Mouse (Mus musculus) forelimb bud, embryonic 11.5 days (tissue): Measurements from ENCODE around the gene Pacs2.

ENCODE experiments used
- DNase-seq: peaks from one replicate; pipeline ENCODE4 v3.0.0-alpha.2; 2012; ENCODE audit warnings: low read depth, low spot score

Gene Pacs2

GRCm38 (mm10) chr12:113042543-113042942, 28.2 kb downstream of the Pacs2 start:
- no peak for DNase-seq

- DNase-seq: no peak
Observed at GRCm38 (mm10) chr12:113044916-113045677, 30.8 kb downstream of the Pacs2 start.

GRCm38 (mm10) chr12:113046861-113047260, 32.6 kb downstream of the Pacs2 start:
- no peak for DNase-seq

GRCm38 (mm10) chr12:113048103-113048502, 33.8 kb downstream of the Pacs2 start:
- DNase-seq: no peak

- no peak for DNase-seq
Observed at GRCm38 (mm10) chr12:113049836-113050235, 35.5 kb downstream of the Pacs2 start.

GRCm38 (mm10) chr12:113050671-113051070, 36.4 kb downstream of the Pacs2 start:
- no peak for DNase-seq

GRCm38 (mm10) chr12:113051628-113052403, 37.5 kb downstream of the Pacs2 start:
- peak; percentile 40 for DNase-seq

GRCm38 (mm10) chr12:113056089-113056488, 41.8 kb downstream of the Pacs2 start:
- no peak for DNase-seq

GRCm38 (mm10) chr12:113060178-113060577, 45.9 kb downstream of the Pacs2 start:
- no peak for DNase-seq

GRCm38 (mm10) chr12:113061606-113062005, 47.3 kb downstream of the Pacs2 start:
- no peak for DNase-seq

GRCm38 (mm10) chr12:113062201-113062600, 47.9 kb downstream of the Pacs2 start:
- DNase-seq: no peak

- no peak for DNase-seq
Observed at GRCm38 (mm10) chr12:113063700-113064099, 49.4 kb downstream of the Pacs2 start.

- no peak for DNase-seq
Observed at GRCm38 (mm10) chr12:113068002-113068401, 53.7 kb downstream of the Pacs2 start.

GRCm38 (mm10) chr12:113069389-113069788, 55.1 kb downstream of the Pacs2 start:
- no peak for DNase-seq

GRCm38 (mm10) chr12:113071321-113071720, 57.0 kb downstream of the Pacs2 start:
- DNase-seq: no peak

- no peak for DNase-seq
Observed at GRCm38 (mm10) chr12:113071827-113072226, 57.5 kb downstream of the Pacs2 start.

- no peak for DNase-seq
Observed at GRCm38 (mm10) chr12:113073420-113074328, 59.4 kb downstream of the Pacs2 start.

- DNase-seq: peak; percentile 72
Observed at GRCm38 (mm10) chr12:113074329-113075062, 60.2 kb downstream of the Pacs2 start, which contains the start of gene Tex22. TSS of gene Tex22 (plus strand) at chr12:113074502.

- peak; percentile 88 for DNase-seq
Observed at GRCm38 (mm10) chr12:113075063-113075454, 60.8 kb downstream of the Pacs2 start.

GRCm38 (mm10) chr12:113075486-113075885, 61.2 kb downstream of the Pacs2 start:
- no peak for DNase-seq

GRCm38 (mm10) chr12:113087276-113087675, 73.0 kb downstream of the Pacs2 start:
- no peak for DNase-seq
